Mouse (Mus musculus) kidney, adult 2 months (tissue): ENCODE data around the gene Eml4.

ENCODE experiments used
- CTCF ChIP-seq: fragments of 200-500 bp; conservative IDR thresholded peaks from 2 replicates; pipeline ENCODE4 v1.5.1; 2011; ENCODE audit warnings: low read depth, mild to moderate bottlenecking, control low read depth, low read length, moderate library complexity, mixed read lengths; ENCODE audit not compliant: insufficient read depth, insufficient read length
- POLR2A ChIP-seq: fragments of 200-500 bp; IDR thresholded peaks from one replicate; pipeline ENCODE4 v1.6.1; 2011; ENCODE audit warnings: low read depth, low read length, control low read depth

DNA sequence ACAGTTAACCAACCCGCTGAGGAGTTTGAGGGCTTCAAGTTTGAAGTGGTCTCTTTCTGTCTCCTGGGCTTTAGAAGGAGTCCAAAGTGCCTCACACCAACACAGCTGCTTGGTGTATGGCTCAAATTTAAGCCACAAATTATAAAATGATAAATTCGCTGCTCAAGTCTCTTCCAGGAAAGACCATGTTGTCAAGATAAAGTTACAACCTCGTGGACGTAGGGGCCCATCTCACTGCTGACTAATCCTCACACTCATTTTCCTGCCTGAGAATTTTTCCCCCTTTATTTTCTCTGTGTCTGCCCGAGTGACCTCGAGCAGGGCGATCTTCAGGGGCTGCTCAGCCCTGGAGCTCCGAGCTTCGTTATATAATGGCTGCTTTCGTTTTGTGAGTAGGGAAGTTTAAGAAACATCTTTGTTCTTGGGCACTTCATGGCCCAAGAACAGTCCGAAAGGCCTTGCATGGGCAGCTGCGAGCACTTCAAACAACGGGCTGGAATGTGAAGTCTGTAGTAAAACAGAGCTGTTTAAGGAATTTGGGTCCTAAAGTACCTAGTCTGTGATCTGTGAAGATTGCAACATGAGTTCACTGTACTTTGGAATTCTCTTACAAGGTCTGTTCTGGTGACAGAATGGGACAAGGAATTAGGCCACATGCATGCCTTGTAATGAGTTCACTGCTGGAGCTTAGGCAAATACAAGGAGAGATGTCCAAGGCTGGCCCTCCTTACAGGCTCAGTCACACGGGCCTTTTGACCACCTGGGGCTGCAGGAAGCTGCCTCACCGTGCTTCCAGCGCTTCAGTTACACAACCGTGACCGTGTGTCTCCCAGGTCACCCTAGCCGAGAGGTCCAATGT is 27.1 kb upstream of the Eml4 start:
- no peak for TF ChIP-seq POLR2A
- TF ChIP-seq CTCF = no peak
